Mouse (Mus musculus) kidney, embryonic 16.5 days (tissue): ENCODE results near the gene Piezo1. TPM values are rescaled to one million over a fixed set of nuclear protein-coding genes. Genes with fewer than 3 reads are reported as not detected.

Experiments used
- ATAC-seq: fragments of 200-750 bp; cut with Nextera tagmentation; 2 replicates; pipeline ENCODE4 v1.8.0; 2017; ENCODE audit warnings: moderate TSS enrichment; ENCODE audit not compliant: low FRiP score, low TSS enrichment
- H3K27ac ChIP-seq: fragments of 300-500 bp; sonication (generic); 2 replicates; pipeline ENCODE4 v1.5.1; 2014; ENCODE audit warnings: low read length
- H3K27me3 ChIP-seq: fragments of 300-500 bp; sonication (generic); 2 replicates; pipeline ENCODE4 v1.6.1; 2014; ENCODE audit warnings: low read length, control low read depth, mixed read lengths; ENCODE audit not compliant: insufficient read depth
- H3K36me3 ChIP-seq: fragments of 300-500 bp; sonication (generic); 2 replicates; pipeline ENCODE4 v1.6.1; 2014; ENCODE audit warnings: low read length, control low read depth, mixed read lengths; ENCODE audit not compliant: insufficient read depth
- H3K4me1 ChIP-seq: fragments of 300-500 bp; sonication (generic); 2 replicates; pipeline ENCODE4 v1.6.1; 2014; ENCODE audit warnings: low read length, control low read depth, mixed read lengths; ENCODE audit not compliant: insufficient read depth
- H3K4me2 ChIP-seq: fragments of 300-500 bp; sonication (generic); replicated peaks from 2 replicates; pipeline ENCODE4 v1.6.1; 2014; ENCODE audit warnings: low read depth, low read length
- H3K4me3 ChIP-seq: fragments of 300-500 bp; sonication (generic); 2 replicates; pipeline ENCODE4 v1.5.1; 2014; ENCODE audit warnings: mild to moderate bottlenecking, low read length
- H3K9ac ChIP-seq: fragments of 300-500 bp; sonication (generic); replicated peaks from 2 replicates; pipeline ENCODE4 v1.6.1; 2014; ENCODE audit warnings: low read length
- H3K9me3 ChIP-seq: fragments of 300-500 bp; sonication (generic); 2 replicates; pipeline ENCODE4 v1.6.1; 2016; ENCODE audit warnings: low read length, control low read depth
- WGBS: fragments of 180-500 bp; shearing (Covaris S2); extraction: QIAGEN DNeasy Blood & Tissue Kit; methylation state at CpG from one replicate; pipeline ENCODE4 v1.1.7; 2014; 5-methylcytosine and 5-hydroxymethylcytosine counted together
- microRNA-seq: library from miRNA; unstranded; fragments of <30 nt; microRNA quantifications from one replicate; pipeline ENCODE4, GENCODE M21; 2016
- polyA plus RNA-seq: library from polyadenylated mRNA; unstranded; fragments of >200 nt; fragmentation: Nextera tagmentation; extraction: Ambion mirVana; gene quantifications from 2 replicates; pipeline ENCODE4 v1.2.1, GENCODE M21; 2015

Gene Piezo1
- polyA plus RNA-seq, 1 experiment from 2014 or later: 16.9 TPM

DNA sequence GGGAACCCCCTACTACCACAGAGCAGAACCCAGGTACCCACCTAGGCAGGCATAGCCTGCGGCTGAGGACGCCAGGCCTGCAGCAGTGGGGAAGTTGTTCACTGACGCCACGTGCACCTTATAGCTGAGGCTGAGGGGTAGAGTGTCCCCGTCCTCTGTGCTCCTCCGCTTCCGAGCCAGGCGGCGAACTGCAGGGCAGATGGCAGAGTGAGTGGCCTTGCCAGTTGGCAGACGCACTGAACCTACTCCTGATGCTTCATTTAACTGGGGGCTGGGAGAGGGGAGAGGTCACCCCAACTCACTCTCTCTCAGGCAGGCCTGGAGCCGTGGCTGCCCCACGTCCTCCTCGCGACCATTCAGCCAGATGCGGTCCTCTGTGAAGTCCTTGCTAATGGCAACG is 111.8 kb downstream of the Piezo1 start:
- no peak overlapping the region for H3K27ac ChIP-seq
- WGBS: 93% methylated on average over 16 of the region's 16 CpGs
- H3K4me1 ChIP-seq: peaks cover 15% of the 10 kb centered on the region
- no peak for ATAC-seq
- H3K9me3 ChIP-seq: no peaks in the 10 kb centered on the region
- no peak overlapping the region for H3K9ac ChIP-seq
- H3K4me3 ChIP-seq: no peak overlapping the region
- H3K4me2 ChIP-seq: no peak overlapping the region
- no peaks in the 10 kb centered on the region for H3K27me3 ChIP-seq
- peaks cover 13% of the 10 kb centered on the region for H3K36me3 ChIP-seq

DNA sequence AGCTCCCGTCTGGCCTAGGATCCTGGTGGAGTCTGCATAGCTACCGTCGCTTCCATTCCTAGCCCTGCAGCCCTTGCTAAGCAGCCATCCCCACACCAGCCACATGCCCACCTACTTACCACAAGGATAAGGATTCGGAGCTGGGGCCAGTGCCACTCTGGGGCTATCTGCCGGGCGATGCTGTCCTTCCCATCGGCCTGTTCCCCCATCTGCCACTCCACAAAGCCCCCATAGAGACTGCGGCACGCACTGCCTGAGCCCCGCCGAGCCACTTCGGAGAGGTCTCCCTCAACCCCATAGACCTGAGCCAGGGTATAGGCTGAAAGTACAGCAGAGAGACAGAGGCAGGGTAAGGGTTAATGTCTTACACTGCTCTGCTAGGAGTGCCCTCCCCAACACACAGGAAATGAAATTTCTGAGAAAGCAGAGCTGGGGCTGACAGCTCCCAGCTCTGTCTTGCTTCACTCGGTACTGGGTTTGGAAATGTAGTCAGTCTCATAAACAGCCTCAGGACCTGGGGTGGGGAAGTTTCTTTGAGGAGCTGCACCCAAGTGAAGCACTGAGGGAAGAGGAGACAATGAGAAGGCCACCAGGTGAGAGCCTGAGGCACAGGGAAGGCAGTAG is 113.3 kb downstream of the Piezo1 start:
- peak; percentile 32; the same call in 1 of the 2 replicates for ATAC-seq
- H3K36me3 ChIP-seq: peaks cover 13% of the 10 kb centered on the region
- WGBS: 78% methylated on average over 13 of the region's 13 CpGs
- H3K4me1 ChIP-seq: peaks cover 21% of the 10 kb centered on the region
- no peaks in the 10 kb centered on the region for H3K9me3 ChIP-seq
- H3K9ac ChIP-seq: 0 out of 2 replicates have a peak overlapping the region, but pooled peaks have one; percentile 33
- H3K27ac ChIP-seq: 0 out of 2 replicates have a peak overlapping the region, but pooled peaks have one; percentile 31
- H3K27me3 ChIP-seq: no peaks in the 10 kb centered on the region
- no peak overlapping the region for H3K4me3 ChIP-seq
- 0 out of 2 replicates have a peak overlapping the region, but pooled peaks have one; percentile 8 for H3K4me2 ChIP-seq

DNA sequence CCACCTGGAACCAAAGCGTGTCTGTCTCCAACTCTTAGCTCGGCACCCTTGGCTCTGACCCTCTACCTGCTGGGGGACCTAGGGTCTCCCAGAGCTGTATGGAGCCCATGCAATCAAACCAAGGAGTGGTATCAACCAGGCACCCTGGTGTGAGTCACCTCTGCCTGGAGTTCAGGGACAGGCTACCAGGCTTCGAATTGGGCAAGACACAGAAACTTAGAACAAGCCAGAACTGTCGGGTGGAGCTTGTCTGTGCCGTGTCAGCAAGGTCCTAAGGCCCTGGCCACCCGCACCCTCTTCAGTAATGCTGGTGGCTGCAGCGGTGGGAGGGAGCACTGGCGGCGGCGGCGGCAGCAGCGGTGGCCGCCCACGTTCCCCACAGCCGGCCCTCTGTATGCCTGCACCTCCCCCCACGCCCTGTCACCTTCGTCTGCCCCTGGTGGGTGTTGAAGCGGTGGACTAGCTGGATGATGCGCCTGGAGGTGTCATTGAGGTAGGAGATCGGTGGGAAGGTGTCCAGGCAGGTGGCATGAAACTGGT is 114.5 kb downstream of the Piezo1 start:
- H3K27ac ChIP-seq: no peak overlapping the region
- no peaks in the 10 kb centered on the region for H3K9me3 ChIP-seq
- 79% methylated on average over 20 of the region's 20 CpGs for WGBS
- H3K36me3 ChIP-seq: peaks cover 13% of the 10 kb centered on the region
- no peak overlapping the region for H3K4me2 ChIP-seq
- H3K9ac ChIP-seq: no peak overlapping the region
- no peaks in the 10 kb centered on the region for H3K27me3 ChIP-seq
- peaks cover 22% of the 10 kb centered on the region for H3K4me1 ChIP-seq
- ATAC-seq: no peak
- no peak overlapping the region for H3K4me3 ChIP-seq

DNA sequence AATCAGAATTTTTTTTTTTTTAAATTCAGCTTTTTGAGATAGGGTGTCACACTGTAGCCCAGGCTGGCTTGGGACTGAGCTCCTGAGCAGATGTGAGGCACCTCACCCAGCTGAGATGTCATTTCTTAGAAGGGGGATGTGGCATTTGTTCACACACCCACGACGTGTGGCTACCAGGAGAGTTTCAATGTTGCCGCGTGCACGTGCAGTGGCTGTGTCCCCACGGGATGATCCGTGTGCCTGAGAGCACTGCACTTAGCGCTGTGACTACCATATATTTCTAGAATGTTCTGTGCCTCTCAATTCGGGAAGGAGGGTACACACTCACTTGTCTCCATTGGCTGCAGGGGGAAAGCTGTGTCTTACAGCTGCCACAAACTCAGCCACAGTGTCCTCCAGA is 115.0 kb downstream of the Piezo1 start:
- Histone ChIP-seq H3K4me1 (peaks cover 28% of the 10 kb centered on the region), H3K9me3 (no peaks in the 10 kb centered on the region), H3K36me3 (peaks cover 13% of the 10 kb centered on the region), H3K4me2 (no peak overlapping the region), H3K27me3 (no peaks in the 10 kb centered on the region), H3K27ac (no peak overlapping the region), H3K4me3 (no peak overlapping the region), H3K9ac (no peak overlapping the region)
- no peak for ATAC-seq
- 91% methylated on average over 9 of the region's 9 CpGs for WGBS

DNA sequence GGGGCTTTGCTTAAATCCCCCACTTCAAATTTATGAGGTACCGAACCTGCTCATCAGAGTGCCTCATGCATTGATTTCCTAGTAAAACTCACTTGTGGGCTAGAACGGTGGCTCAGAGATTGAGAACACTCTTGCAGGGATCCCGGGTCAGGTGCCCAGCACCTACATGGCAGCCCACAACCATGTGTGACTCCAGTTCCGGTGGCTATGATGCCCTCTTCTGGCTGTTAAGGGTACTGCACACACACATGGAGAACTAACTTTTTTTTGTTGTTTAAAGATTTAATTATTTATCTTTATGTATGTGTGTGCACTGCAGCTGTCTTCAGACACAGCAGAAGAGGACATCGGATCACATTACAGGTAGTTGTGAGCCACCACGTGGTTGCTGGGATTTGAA is 115.8 kb downstream of the Piezo1 start:
- H3K4me1 ChIP-seq: peaks cover 31% of the 10 kb centered on the region
- 93% methylated on average over 6 of the region's 6 CpGs for WGBS
- H3K4me2 ChIP-seq: no peak overlapping the region
- H3K9me3 ChIP-seq: no peaks in the 10 kb centered on the region
- peaks cover 13% of the 10 kb centered on the region for H3K36me3 ChIP-seq
- H3K9ac ChIP-seq: no peak overlapping the region
- H3K4me3 ChIP-seq: no peak overlapping the region
- H3K27ac ChIP-seq: no peak overlapping the region
- H3K27me3 ChIP-seq: no peaks in the 10 kb centered on the region
- no peak for ATAC-seq

DNA sequence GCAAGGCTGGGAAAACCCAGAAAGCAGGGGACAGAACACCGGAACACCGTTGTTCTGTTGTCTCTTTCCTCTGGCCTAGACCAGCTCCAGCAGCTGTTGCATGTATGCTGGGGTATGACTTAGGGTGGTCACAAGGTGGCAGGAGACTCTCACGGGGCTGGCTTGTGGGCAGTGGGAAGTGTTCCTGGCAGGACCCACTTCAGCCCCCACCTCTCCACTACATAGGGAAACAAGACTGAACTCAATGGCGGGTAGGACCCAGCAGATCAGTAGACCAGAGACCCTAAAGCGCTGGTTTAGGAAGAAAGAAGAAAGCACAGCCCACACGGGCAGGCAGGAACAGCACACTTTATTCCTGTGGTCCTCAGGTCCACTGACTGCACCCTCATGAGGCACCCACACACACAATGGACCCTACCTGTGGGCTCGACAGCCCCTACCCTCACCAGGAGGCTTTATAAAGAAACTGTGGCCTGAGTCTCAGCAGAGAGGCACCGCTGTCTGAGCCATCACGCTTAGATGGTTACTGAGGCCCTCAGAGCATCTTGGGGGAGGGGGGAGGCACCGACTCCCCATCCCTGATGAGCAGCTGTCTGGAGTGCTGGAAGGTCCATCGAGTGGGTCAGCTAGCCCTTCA is 117.7 kb downstream of the Piezo1 start:
- Histone ChIP-seq H3K36me3 (peaks cover 13% of the 10 kb centered on the region), H3K27me3 (no peaks in the 10 kb centered on the region), H3K9ac (peak overlapping the region; percentile 77), H3K9me3 (no peaks in the 10 kb centered on the region), H3K27ac (peak overlapping the region; percentile 79), H3K4me2 (peak overlapping the region; percentile 87; the same call in 1 of the 2 replicates), H3K4me1 (peaks cover 38% of the 10 kb centered on the region), H3K4me3 (no peak overlapping the region; the same call in 1 of the 2 replicates)
- peak; percentile 32 for ATAC-seq
- WGBS: 69% methylated on average over 11 of the region's 11 CpGs

DNA sequence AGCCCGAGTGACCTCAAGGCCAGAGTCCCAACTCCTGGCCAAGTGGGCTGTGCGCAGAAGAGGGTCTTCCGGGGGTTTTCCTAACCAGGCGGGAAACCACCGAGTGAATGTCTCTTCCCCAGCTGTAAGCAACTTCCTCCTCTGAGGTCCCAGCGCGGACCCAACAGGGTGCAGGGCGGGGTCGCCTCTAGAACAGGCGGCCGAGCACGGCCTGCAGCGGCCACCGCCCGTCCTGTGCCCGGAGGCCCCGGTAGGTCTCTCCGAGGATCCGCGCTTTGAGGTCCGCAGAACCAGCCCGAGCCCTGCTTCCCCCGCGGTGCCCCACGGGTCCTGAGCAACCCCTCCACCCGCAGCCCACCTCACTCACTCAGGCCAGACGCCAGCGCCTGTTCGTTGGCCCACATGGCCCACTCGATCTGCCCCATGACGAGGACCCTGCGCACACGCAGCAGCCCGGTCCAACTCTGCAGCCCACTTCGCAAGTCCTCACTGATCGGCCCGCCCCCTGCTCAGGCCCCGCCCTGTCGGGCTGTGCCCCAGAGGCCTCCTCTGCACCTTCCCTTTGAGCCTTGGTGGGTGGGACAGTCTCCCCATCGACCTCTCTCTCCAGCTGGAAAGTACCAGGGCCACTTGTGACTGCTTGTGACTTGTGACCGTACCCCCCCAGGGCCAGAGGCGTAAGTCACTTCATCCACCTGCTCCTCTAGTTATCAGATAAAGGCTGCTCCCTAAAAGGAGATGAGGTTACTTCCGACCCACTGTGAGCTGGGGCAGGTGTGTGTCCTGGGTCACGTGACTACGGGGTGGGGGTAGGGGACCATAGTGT is 118.5 kb downstream of the Piezo1 start, which contains the start of gene Cyba:
Gene Cyba, minus strand, starts transcription at position 488 of the 826 bp plus-strand sequence.
- peak within 1 kb of the TSS; percentile 60 for H3K4me3 ChIP-seq
- peak within 1 kb of the TSS; percentile 79 for H3K27ac ChIP-seq
- 3% methylated on average over 44 of the region's 45 CpGs for WGBS
- ATAC-seq: peak; percentile 83
- peaks cover 13% of the 10 kb centered on the region for H3K36me3 ChIP-seq
- no peaks in the 10 kb centered on the region for H3K9me3 ChIP-seq
- H3K4me1 ChIP-seq: peaks cover 31% of the 10 kb centered on the region
- peak within 1 kb of the TSS; percentile 77 for H3K9ac ChIP-seq
- H3K4me2 ChIP-seq: peak within 1 kb of the TSS; percentile 87
- H3K27me3 ChIP-seq: no peaks in the 10 kb centered on the region

Small RNA genes within 50 kb of the gene (microRNA-seq; reads per million reads assigned to microRNA genes)
- gene Gm24366: not detected

Other genes with a start within 250 kb of the Piezo1 start
- not detected in 2 replicates for gene Trhr2, start 190.6 kb downstream of the Piezo1 start, polyA plus RNA-seq
- gene Zc3h18, start 174.7 kb downstream of the Piezo1 start, polyA plus RNA-seq: 50.1 and 50.6 TPM in 2 replicates
- gene Il17c, start 129.3 kb downstream of the Piezo1 start, polyA plus RNA-seq: not detected in 2 replicates
- 385 and 421 TPM in 2 replicates for gene Cyba, start 118.4 kb downstream of the Piezo1 start, polyA plus RNA-seq
- gene Mvd, start 107.9 kb downstream of the Piezo1 start, polyA plus RNA-seq: 36.4 and 36.6 TPM in 2 replicates
- gene Snai3, start 90.6 kb downstream of the Piezo1 start, polyA plus RNA-seq: 0.75 and 0.77 TPM in 2 replicates
- 39.3 and 46.0 TPM in 2 replicates for gene Rnf166, start 75.3 kb downstream of the Piezo1 start, polyA plus RNA-seq
- 46.5 and 48.0 TPM in 2 replicates for gene Ctu2, start 75.2 kb downstream of the Piezo1 start, polyA plus RNA-seq
- 43.0 and 49.0 TPM in 2 replicates for gene Cdt1, start 16.7 kb upstream of the Piezo1 start, polyA plus RNA-seq
- gene Aprt, start 25.6 kb upstream of the Piezo1 start, polyA plus RNA-seq: 363 and 371 TPM in 2 replicates
- gene Galns, start 60.1 kb upstream of the Piezo1 start, polyA plus RNA-seq: 17.4 and 18.2 TPM in 2 replicates
- gene Trappc2l, start 60.3 kb upstream of the Piezo1 start, polyA plus RNA-seq: 56.7 and 60.1 TPM in 2 replicates
- 0.15 and 0.19 TPM in 2 replicates for gene Pabpn1l, start 71.4 kb upstream of the Piezo1 start, polyA plus RNA-seq
- gene Cbfa2t3, start 147.8 kb upstream of the Piezo1 start, polyA plus RNA-seq: 3.5 and 4.5 TPM in 2 replicates
- 22.7 and 22.9 TPM in 2 replicates for gene Acsf3, start 224.2 kb upstream of the Piezo1 start, polyA plus RNA-seq